In the genomic region with DNA sequence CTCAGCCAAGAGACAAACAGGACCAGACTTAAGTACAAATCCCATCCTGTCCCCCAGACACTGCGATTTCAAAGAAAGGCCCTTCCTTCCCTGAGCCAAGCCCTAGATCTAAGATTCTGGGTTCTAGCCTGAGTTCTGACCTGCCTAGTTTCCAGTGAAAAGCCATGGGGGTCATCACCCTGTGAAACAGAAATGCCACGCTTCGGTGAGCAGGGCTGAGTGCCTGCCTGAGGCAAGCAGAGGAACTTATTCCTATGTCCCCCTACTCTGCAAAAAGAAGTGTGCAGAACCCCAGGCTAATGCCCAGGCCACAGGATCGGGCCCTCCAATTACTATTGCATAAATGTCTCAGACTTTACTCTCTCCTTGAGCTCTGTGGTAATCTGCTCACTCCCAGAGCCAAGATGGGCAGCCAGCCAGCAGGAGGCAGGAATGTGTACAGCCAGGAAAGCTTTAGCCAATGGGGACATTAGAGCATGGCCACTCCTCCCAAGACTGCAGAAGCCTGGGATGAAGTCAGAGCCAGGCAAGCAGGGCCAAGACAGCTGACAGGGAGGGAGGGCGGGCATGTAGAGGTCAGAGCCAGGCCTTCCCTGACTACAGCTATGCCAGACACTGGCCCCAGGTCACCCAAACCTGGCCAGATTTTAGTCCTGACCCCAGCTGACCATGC, we compare ENCODE assay signal across 8 mouse cellular contexts. TPM values are rescaled to one million over a fixed set of nuclear protein-coding genes. Genes with fewer than 3 reads are reported as not detected.
A peak's percentile ranks its signal among the peaks of the same experiment; 100 is the strongest.
DNase-seq lines count a peak whose midpoint lies in the region; ATAC-seq lines count a peak whose summit lies in the region.

No protein-coding gene starts in this region.

- ATAC-seq in forebrain, embryonic 12.5 days (ENCODE audit: low FRiP score) = peak; percentile 67; the same call in 1 of the 2 replicates
- ATAC-seq in heart, embryonic 12.5 days (ENCODE audit: insufficient number of reproducible peaks, low FRiP score) = peak; percentile 92
- ATAC-seq in kidney, embryonic 16.5 days (ENCODE audit: low FRiP score, low TSS enrichment) = peak; percentile 94
- ATAC-seq in limb, embryonic 12.5 days (ENCODE audit: insufficient number of reproducible peaks, insufficient read depth, low FRiP score, low TSS enrichment, low read depth) = peak; percentile 65
- peak; percentile 68 for ATAC-seq in midbrain, embryonic 15.5 days (replicated peaks)
- ATAC-seq in stomach, embryonic 16.5 days (ENCODE audit: insufficient read depth, low FRiP score) = peak; percentile 97
- no peak for ATAC-seq in inflammation-experienced regulatory T-cells, adult 6 months

- peaks cover 55% of the 10 kb centered on the region for H3K4me1 ChIP-seq in forebrain, embryonic 12.5 days
- H3K4me1 ChIP-seq in heart, embryonic 12.5 days (replicated peaks) = peaks cover 37% of the 10 kb centered on the region
- H3K4me1 ChIP-seq in kidney, embryonic 16.5 days (ENCODE audit: insufficient read depth, low read length) = peaks cover 32% of the 10 kb centered on the region
- peaks cover 53% of the 10 kb centered on the region for H3K4me1 ChIP-seq in limb, embryonic 12.5 days (replicated peaks)
- H3K4me1 ChIP-seq in midbrain, embryonic 15.5 days = peaks cover 28% of the 10 kb centered on the region
- H3K4me1 ChIP-seq in stomach, embryonic 16.5 days (ENCODE audit: control insufficient read depth, insufficient read depth, low read length) = peaks cover 13% of the 10 kb centered on the region

- WGBS in forebrain, embryonic 12.5 days = 43% methylated on average over 5 of the region's 5 CpGs
- WGBS in heart, embryonic 12.5 days = 46% methylated on average over 5 of the region's 5 CpGs
- WGBS in kidney, embryonic 16.5 days = 42% methylated on average over 5 of the region's 5 CpGs
- 51% methylated on average over 5 of the region's 5 CpGs for WGBS in limb, embryonic 12.5 days
- WGBS in midbrain, embryonic 15.5 days = 44% methylated on average over 5 of the region's 5 CpGs
- 42% methylated on average over 5 of the region's 5 CpGs for WGBS in stomach, embryonic 16.5 days

- H3K27ac ChIP-seq in forebrain, embryonic 12.5 days = 0 out of 2 replicates have a peak overlapping the region, but pooled peaks have one; percentile 6
- peak overlapping the region; percentile 87 for H3K27ac ChIP-seq in heart, embryonic 12.5 days (ENCODE audit: poor library complexity, severe bottlenecking)
- peak overlapping the region; percentile 73 for H3K27ac ChIP-seq in kidney, embryonic 16.5 days (ENCODE audit: low read length)
- H3K27ac ChIP-seq in limb, embryonic 12.5 days = peak overlapping the region; percentile 68
- H3K27ac ChIP-seq in midbrain, embryonic 15.5 days = peak overlapping the region; percentile 77
- H3K27ac ChIP-seq in stomach, embryonic 16.5 days (ENCODE audit: low read length) = peak overlapping the region; percentile 76

- peak; percentile 90 to 92 for DNase-seq in cerebellum, adult 18-20 months

- H3K9me3 ChIP-seq in forebrain, embryonic 12.5 days = no peaks in the 10 kb centered on the region
- no peaks in the 10 kb centered on the region for H3K9me3 ChIP-seq in heart, embryonic 12.5 days (replicated peaks)
- H3K9me3 ChIP-seq in kidney, embryonic 16.5 days (ENCODE audit: low read length) = no peaks in the 10 kb centered on the region
- no peaks in the 10 kb centered on the region for H3K9me3 ChIP-seq in limb, embryonic 12.5 days
- no peaks in the 10 kb centered on the region for H3K9me3 ChIP-seq in midbrain, embryonic 15.5 days
- no peaks in the 10 kb centered on the region for H3K9me3 ChIP-seq in stomach, embryonic 16.5 days (replicated peaks; ENCODE audit: control insufficient read depth, low read length)

- peaks cover 4% of the 10 kb centered on the region; the same call in 1 of the 2 replicates for H3K27me3 ChIP-seq in forebrain, embryonic 12.5 days
- H3K27me3 ChIP-seq in heart, embryonic 12.5 days (replicated peaks) = no peaks in the 10 kb centered on the region
- no peaks in the 10 kb centered on the region for H3K27me3 ChIP-seq in kidney, embryonic 16.5 days (ENCODE audit: insufficient read depth, low read length)
- no peaks in the 10 kb centered on the region for H3K27me3 ChIP-seq in limb, embryonic 12.5 days
- H3K27me3 ChIP-seq in midbrain, embryonic 15.5 days (replicated peaks) = no peaks in the 10 kb centered on the region
- no peaks in the 10 kb centered on the region for H3K27me3 ChIP-seq in stomach, embryonic 16.5 days (ENCODE audit: control insufficient read depth, insufficient read depth, low read length)

- no peak overlapping the region for H3K9ac ChIP-seq in forebrain, embryonic 12.5 days
- peak overlapping the region; percentile 41 for H3K9ac ChIP-seq in heart, embryonic 12.5 days
- H3K9ac ChIP-seq in kidney, embryonic 16.5 days (replicated peaks; ENCODE audit: low read length) = no peak overlapping the region
- no peak overlapping the region for H3K9ac ChIP-seq in limb, embryonic 12.5 days (replicated peaks)
- no peak overlapping the region for H3K9ac ChIP-seq in midbrain, embryonic 15.5 days
- H3K9ac ChIP-seq in stomach, embryonic 16.5 days (ENCODE audit: low read length) = peak overlapping the region; percentile 48; the same call in 1 of the 2 replicates

- no peak overlapping the region for H3K4me3 ChIP-seq in forebrain, embryonic 12.5 days (replicated peaks)
- no peak overlapping the region for H3K4me3 ChIP-seq in heart, embryonic 12.5 days
- H3K4me3 ChIP-seq in kidney, embryonic 16.5 days (ENCODE audit: low read length) = no peak overlapping the region
- no peak overlapping the region for H3K4me3 ChIP-seq in limb, embryonic 12.5 days (replicated peaks)
- no peak overlapping the region for H3K4me3 ChIP-seq in midbrain, embryonic 15.5 days
- no peak overlapping the region for H3K4me3 ChIP-seq in stomach, embryonic 16.5 days (replicated peaks; ENCODE audit: low read length)

- no peak overlapping the region; the same call in 1 of the 2 replicates for H3K4me2 ChIP-seq in forebrain, embryonic 12.5 days
- H3K4me2 ChIP-seq in heart, embryonic 12.5 days = no peak overlapping the region
- no peak overlapping the region for H3K4me2 ChIP-seq in kidney, embryonic 16.5 days (replicated peaks; ENCODE audit: low read depth, low read length)
- no peak overlapping the region for H3K4me2 ChIP-seq in limb, embryonic 12.5 days
- H3K4me2 ChIP-seq in midbrain, embryonic 15.5 days = no peak overlapping the region
- no peak overlapping the region for H3K4me2 ChIP-seq in stomach, embryonic 16.5 days (ENCODE audit: low read depth, low read length)

- H3K36me3 ChIP-seq in forebrain, embryonic 12.5 days (replicated peaks) = no peaks in the 10 kb centered on the region
- no peaks in the 10 kb centered on the region for H3K36me3 ChIP-seq in heart, embryonic 12.5 days
- H3K36me3 ChIP-seq in kidney, embryonic 16.5 days (ENCODE audit: insufficient read depth, low read length) = no peaks in the 10 kb centered on the region
- no peaks in the 10 kb centered on the region for H3K36me3 ChIP-seq in limb, embryonic 12.5 days
- no peaks in the 10 kb centered on the region for H3K36me3 ChIP-seq in midbrain, embryonic 15.5 days (replicated peaks)
- no peaks in the 10 kb centered on the region for H3K36me3 ChIP-seq in stomach, embryonic 16.5 days (ENCODE audit: control insufficient read depth, insufficient read depth, low read length)

RNA-seq across cellular contexts. Expression of a gene that starts 26.5 kb away (rescaled TPM):
- 1.4 TPM in 2 replicates for polyA plus RNA-seq in forebrain, embryonic 12.5 days (2016; fragmentation: Nextera tagmentation; extraction: Ambion mirVana)
- 4.1 and 5.6 TPM in 2 replicates for polyA plus RNA-seq in heart, embryonic 12.5 days (2016; fragmentation: Nextera tagmentation; extraction: Ambion mirVana)
- 2.8 and 2.9 TPM in 2 replicates for polyA plus RNA-seq in kidney, embryonic 16.5 days (2015; fragmentation: Nextera tagmentation; extraction: Ambion mirVana)
- 4.6 and 6.8 TPM in 2 replicates for polyA plus RNA-seq in limb, embryonic 12.5 days (2016; fragmentation: Nextera tagmentation; extraction: Ambion mirVana)
- polyA plus RNA-seq in midbrain, embryonic 15.5 days (2015; fragmentation: Nextera tagmentation; extraction: Ambion mirVana) = 2.2 TPM in 2 replicates
- polyA plus RNA-seq in stomach, embryonic 16.5 days (2015; fragmentation: Nextera tagmentation; extraction: Ambion mirVana) = 7.9 and 10.5 TPM in 2 replicates
- polyA plus RNA-seq in inflammation-experienced regulatory T-cells, adult 6 months (2017; shearing (Covaris generic)) = 1 to 10 TPM; 3.5 to 9.2 (median 5.8) TPM

RNA-seq across cellular contexts. Expression of a gene that starts 44.6 kb away (rescaled TPM):
- not detected in 2 replicates for polyA plus RNA-seq in forebrain, embryonic 12.5 days (2016; fragmentation: Nextera tagmentation; extraction: Ambion mirVana)
- polyA plus RNA-seq in heart, embryonic 12.5 days (2016; fragmentation: Nextera tagmentation; extraction: Ambion mirVana) = 0.13 TPM in 1 of 2 replicates, not detected in the other
- 6.8 and 8.1 TPM in 2 replicates for polyA plus RNA-seq in kidney, embryonic 16.5 days (2015; fragmentation: Nextera tagmentation; extraction: Ambion mirVana)
- polyA plus RNA-seq in limb, embryonic 12.5 days (2016; fragmentation: Nextera tagmentation; extraction: Ambion mirVana) = not detected in 2 replicates
- polyA plus RNA-seq in midbrain, embryonic 15.5 days (2015; fragmentation: Nextera tagmentation; extraction: Ambion mirVana) = not detected in 2 replicates
- polyA plus RNA-seq in stomach, embryonic 16.5 days (2015; fragmentation: Nextera tagmentation; extraction: Ambion mirVana) = 5.4 and 7.7 TPM in 2 replicates
- polyA plus RNA-seq in inflammation-experienced regulatory T-cells, adult 6 months (2017; shearing (Covaris generic)) = not detected

RNA-seq across cellular contexts. Expression of a gene that starts 47.5 kb away (rescaled TPM):
- 0.14 and 0.28 TPM in 2 replicates for polyA plus RNA-seq in forebrain, embryonic 12.5 days (2016; fragmentation: Nextera tagmentation; extraction: Ambion mirVana)
- 0.35 and 0.80 TPM in 2 replicates for polyA plus RNA-seq in heart, embryonic 12.5 days (2016; fragmentation: Nextera tagmentation; extraction: Ambion mirVana)
- 0.74 and 1.8 TPM in 2 replicates for polyA plus RNA-seq in kidney, embryonic 16.5 days (2015; fragmentation: Nextera tagmentation; extraction: Ambion mirVana)
- 0.14 and 0.23 TPM in 2 replicates for polyA plus RNA-seq in limb, embryonic 12.5 days (2016; fragmentation: Nextera tagmentation; extraction: Ambion mirVana)
- polyA plus RNA-seq in midbrain, embryonic 15.5 days (2015; fragmentation: Nextera tagmentation; extraction: Ambion mirVana) = 0.68 and 0.84 TPM in 2 replicates
- polyA plus RNA-seq in stomach, embryonic 16.5 days (2015; fragmentation: Nextera tagmentation; extraction: Ambion mirVana) = 0.14 TPM in 1 of 2 replicates, not detected in the other
- not detected for polyA plus RNA-seq in inflammation-experienced regulatory T-cells, adult 6 months (2017; shearing (Covaris generic))

Comparison
In these comparisons a context has a peak if more than half of its experiments do, and no peak if none do; other contexts are left out.
1. H3K27ac ChIP-seq: peak in every context shown above with its lines; median percentile 87 in heart, embryonic 12.5 days; 77 in midbrain, embryonic 15.5 days; 76 in stomach, embryonic 16.5 days; 73 in kidney, embryonic 16.5 days; 68 in limb, embryonic 12.5 days; 6 in forebrain, embryonic 12.5 days.
2. H3K9ac ChIP-seq: peak in heart, embryonic 12.5 days (single experiment) and stomach, embryonic 16.5 days (single experiment); none in forebrain, embryonic 12.5 days (single experiment), kidney, embryonic 16.5 days (single experiment), limb, embryonic 12.5 days (single experiment) and midbrain, embryonic 15.5 days (single experiment).